Mouse (Mus musculus): ENCODE results near the gene Selplg.

DNA sequence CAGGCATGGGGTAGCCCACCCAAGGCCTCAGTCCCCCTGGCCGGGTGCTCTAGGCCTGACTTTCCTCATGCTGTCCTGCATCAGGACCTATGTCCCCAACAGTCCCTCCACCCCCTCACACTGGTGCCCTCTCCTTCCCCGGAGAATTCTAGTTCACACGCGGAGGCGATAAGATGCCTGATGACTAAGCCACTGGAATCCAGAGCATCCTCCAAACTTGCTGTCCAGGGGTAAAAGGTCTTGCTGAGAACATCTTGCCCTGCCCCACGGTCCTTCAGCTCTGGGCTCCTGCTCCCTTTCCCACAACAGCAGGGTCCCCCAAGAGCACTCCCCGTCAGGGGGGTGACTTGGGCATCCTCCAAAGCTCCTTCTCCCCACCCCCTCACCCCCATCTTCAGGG, 49.8 kb downstream of the Selplg start:
- TF ChIP-seq CTCF (IDR thresholded peaks at IDR 0.05; ENCODE audit: low read depth) (no peak), EP300 (optimal IDR thresholded peaks at IDR 0.05) (no peak)
